Mouse (Mus musculus) olfactory bulb, adult 2 months (tissue): ENCODE measurements at regions not wholly inside any gene's neighbourhood (a gene's known extent, or its start where the extent isn't known, plus 50 kb on each side); places are given as distances from the start of the nearest gene placed in this dataset.

Experiments used
- CTCF ChIP-seq: fragments of 200-500 bp; IDR thresholded peaks from 2 replicates; pipeline ENCODE4 v1.5.1; 2012; ENCODE audit warnings: low read depth, mild to moderate bottlenecking, low read length, moderate library complexity; ENCODE audit not compliant: insufficient read depth
- POLR2A ChIP-seq: fragments of 200-500 bp; IDR thresholded peaks from 2 replicates; pipeline ENCODE4 v1.6.1; 2012; ENCODE audit warnings: mild to moderate bottlenecking, low read depth, low read length, moderate library complexity; ENCODE audit not compliant: insufficient read depth

GRCm38 (mm10) chr4:31655364-31656106 is 308.4 kb upstream of the Map3k7 start:
- no peak for TF ChIP-seq POLR2A
- no peak for TF ChIP-seq CTCF
